Mouse (Mus musculus): ENCODE results near the gene 9230102O04Rik.

9230102O04Rik gene

DNA sequence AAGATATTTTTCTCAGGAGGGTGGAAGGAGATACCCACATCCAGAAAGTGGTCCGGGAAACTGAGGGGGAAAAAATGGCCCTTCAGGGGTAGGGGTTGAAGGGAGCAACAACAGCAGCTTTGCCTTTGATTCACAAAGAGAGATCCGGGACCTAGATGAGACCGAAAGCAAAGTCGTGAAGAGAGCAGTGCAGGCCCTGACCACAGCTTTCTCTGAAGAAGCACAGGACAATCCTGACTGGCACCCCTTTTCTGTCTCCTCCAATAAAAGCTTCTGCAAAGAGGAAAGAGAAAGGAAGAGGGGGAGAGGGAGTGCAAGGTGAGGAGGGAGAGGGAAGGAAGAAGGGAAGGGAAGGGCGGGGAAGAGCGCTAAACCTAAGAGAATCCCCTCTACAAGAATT, 17.5 kb downstream of the 9230102O04Rik start:
- no peak for DNase-seq (ENCODE audit: low spot score)

DNA sequence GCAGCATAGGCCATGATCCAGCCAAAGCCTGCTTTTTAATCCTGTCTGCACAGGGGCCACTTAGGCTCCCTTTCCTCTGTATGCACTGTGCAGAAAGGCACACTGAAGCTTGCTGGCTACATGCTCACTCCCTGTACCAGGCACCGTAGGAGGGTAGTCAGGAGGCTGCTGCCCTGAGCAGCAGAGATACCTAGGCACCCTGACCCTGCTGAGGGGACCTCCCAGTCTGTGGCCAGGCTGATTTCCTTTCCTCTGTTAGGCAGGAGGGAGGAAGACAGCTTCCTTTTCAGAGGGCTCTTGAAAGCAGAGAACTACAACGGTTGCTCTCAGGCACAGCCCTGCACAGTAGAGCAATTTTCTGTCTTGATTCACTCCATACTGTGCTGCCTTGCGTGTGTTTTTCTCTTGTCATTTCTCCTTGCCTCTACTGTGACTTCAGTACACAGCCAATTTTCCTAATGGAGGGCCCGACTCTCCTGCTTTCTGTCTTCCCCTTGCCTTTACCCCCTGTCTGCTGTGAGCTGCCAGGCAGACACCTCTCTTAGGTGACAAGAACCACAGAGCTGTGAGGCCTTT, 18.1 kb downstream of the 9230102O04Rik start:
- no peak for DNase-seq (ENCODE audit: low spot score)

DNA sequence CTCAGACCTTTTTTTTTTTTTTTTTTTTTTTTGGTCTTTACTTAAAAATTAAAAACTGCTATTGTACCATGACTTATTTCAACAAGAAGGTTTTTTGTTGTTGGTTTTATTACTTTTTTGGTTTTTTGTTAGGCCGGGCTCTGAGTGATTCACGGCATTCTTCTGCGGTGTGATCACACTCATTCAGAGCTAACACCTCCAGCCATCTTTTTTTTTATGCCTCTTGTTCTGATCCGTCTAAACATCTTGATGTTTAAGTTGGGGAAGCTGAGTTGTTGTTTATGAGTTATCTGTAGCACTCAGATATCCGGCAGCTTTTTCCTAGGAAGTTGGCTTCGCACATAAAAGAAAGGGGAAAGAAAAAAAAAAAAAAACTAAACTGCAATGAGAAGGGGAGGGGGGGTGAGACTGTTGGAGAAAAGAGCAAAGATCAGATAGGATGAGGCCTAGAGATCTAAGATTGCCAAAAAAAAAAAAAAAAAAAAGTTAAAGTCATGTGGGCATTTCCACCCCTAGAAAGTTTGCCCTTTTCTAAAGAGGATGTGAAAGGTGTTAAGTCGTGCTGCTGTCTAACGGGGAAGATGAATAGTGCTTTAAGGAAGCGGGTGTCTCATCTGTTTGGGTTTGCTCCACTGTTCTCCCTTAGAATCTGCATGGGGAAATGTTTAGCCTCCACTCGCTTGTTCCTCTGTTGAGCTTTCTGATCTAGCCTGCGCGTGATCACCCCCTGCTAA, 22.1 kb downstream of the 9230102O04Rik start:
- DNase-seq (ENCODE audit: low spot score), result no peak

DNA sequence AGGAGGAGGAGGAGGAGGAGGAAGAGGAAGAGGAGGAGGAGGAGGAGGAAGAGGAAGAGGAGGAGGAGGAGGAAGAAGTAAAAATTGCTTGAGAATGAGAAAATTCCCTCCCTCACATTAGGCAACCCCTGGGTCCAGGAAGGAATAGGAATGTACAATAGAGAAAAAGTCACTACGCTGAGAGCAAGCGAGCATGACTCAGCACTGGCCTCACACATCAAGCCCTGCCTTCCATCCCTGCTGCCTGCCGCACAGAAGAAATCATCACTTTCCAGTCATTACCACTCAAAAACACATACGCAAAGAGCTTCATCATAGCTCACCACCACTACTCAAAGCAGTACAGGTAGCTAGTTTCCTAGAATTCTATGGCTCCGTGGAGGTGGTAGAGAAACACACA, 28.6 kb downstream of the 9230102O04Rik start:
- DNase-seq (ENCODE audit: low spot score), result no peak

DNA sequence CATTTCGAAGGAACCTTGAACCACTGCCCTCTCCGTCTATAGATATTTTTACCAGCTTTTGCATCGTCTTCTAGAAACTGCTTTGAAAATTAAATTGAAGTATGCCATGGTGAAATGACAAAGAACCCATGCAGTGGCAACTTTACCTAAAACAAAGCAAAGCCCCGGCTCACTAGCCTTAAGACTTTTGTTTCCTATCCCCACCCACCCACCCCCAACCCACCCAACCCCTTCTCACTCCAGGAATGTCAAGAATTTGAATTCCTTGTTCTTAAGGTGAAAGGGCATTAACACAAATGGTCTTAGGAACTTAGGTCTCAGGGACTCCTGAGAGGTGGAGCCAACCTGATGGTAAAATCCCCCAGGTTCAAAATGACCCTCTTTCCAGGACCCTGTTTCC, 33.5 kb downstream of the 9230102O04Rik start:
- no peak for DNase-seq (ENCODE audit: low spot score)

DNA sequence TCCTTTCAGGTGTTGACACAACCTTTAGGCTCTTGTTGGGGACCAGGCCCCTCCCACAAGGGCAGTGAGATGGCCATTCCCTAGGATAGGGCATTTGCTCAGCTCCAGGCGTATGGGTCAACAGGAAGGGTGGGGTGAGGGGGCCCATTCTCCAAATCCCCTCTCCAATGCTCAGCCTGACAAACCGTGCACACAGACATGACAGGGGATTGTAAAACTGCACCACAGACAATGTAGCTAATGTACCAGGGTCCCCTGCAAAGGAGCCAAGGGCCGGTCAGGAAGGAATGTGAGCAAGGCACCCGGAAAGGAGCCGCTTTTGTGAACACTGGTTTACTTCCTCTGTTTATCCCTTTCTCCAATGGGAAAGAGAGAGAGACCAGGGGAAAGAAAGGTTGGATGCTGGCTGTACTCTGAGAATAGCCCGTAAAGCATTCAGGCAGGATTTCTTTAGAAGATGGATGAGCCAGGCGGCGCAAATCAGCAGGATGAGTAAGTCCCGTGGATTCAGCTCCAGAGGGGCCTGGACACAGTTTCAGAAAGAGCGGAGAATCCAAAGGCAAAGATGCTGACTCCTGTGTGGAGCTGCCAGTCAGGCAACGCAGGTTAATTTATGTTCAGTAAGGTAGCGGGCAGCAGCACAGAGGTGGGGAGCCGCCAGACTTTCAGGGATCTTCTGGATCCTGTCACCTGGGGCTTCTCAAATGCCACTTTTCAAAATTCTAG, 36.3 kb downstream of the 9230102O04Rik start:
- DNase-seq (ENCODE audit: low spot score), result no peak

DNA sequence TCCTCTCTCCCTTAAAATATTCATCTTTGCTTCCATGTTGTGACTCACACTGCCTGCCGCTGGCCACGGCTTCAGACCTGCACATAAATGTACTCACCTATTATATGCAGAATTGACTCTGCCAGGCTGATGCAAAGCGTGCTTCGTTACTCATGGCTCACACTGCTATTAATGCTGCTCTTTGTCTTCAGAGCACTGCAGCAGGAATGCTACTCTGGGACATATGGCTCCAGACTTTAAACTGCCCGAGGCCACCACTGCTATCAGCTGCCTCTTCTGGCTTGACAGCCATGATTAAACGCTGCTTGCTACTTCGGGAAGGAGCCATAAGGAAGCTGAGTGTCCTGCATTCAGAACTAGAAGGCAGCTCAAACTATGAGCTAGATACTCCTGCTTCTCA, 54.1 kb downstream of the 9230102O04Rik start:
- DNase-seq (ENCODE audit: low spot score), result no peak

DNA sequence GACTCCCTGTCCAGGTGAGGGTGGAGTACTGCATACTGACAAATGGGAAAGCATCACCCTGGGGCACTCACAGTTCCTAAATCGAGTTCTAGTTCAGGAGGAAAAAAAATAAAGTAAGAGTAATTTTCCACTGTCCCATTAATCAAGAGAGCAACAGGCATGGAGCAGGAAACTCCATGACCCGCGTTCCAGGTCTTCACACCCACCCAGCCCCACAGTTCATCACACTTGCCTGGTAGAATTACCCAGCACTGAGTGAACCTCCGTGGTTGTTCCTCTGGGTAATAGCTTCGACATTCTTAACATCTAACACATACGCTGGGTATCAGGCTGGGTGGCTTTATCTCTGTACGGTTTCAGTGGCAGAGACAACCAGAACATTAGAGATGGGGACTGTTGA, 55.6 kb downstream of the 9230102O04Rik start:
- no peak for DNase-seq (ENCODE audit: low spot score)

All from lung, postnatal 25 days (tissue).